Mouse (Mus musculus) heart, postnatal 14 days (tissue): ENCODE data around the gene Atxn7l1. TPM values are rescaled to one million over a fixed set of nuclear protein-coding genes. Genes with fewer than 3 reads are reported as not detected.

Experiments used
- DNase-seq, 2 experiments: peaks; one replicate each; pipeline ENCODE4 v3.0.0; 2021 to 2022
- intact Hi-C: fragments of 180-260 bp; cut with DNase I; formaldehyde crosslinking; loops from one replicate; pipeline ENCODE4 v1.15.1; 2025
- total RNA-seq, 2 experiments: library from RNA; stranded (reverse); gene quantifications; 2 replicates each; pipeline ENCODE4 v1.2.3; 2021

The Atxn7l1 gene
- total RNA-seq, 2 experiments from 2014 or later = 17.1 to 18.6 TPM

DNA sequence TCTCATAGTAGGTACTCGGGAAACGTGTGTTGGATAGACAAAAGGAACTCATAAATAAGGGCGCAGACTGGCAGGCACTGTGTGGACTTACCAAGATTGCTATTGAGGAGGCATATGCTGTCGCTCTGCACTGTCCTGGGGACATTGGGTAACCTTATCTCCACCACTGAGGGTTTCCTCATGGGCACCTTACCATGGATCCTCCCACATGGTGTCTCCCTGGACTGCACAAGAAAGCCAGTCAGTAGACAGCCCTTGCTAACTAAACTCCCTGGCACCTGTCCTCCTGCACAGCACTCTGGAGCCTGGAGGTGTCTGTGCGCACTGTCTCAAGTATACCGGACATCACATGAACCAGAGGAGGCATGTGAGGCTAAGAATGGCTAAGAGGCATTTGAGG is 108.9 kb downstream of the Atxn7l1 start:
- DNase-seq = no peak
- intact Hi-C loops = no loop called here

GRCm38 (mm10) chr12:33258995-33259529 is 111.6 kb downstream of the Atxn7l1 start:
- no peak for DNase-seq
- intact Hi-C loops = no loop called here

DNA sequence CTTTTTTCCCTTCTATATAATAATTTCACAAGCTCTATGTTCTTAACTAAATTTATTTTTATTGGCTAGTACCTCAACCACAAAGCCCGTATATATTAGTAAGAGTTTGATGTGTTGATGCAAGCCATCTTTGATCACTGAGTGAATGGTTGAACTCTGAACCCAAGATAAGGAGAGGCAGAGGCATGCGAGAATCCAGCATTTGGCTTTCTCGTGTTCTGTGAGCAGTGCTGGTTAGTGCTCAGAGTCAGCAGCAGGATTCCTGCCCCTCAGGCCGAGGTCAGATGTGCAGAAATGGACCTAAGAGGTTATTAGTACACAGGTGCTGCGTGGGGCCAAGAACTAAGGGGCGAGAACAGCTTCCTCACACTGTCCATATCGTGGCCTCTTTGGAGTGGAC is 113.1 kb downstream of the Atxn7l1 start:
- intact Hi-C loops = no loop called here
- no peak for DNase-seq

- no peak for DNase-seq
- intact Hi-C loops = loop anchor here (5.0 kb wide), 1 partner anchor 354 kb away; no protein-coding TSS in a partner anchor
Measured at GRCm38 (mm10) chr12:33265877-33266276, 118.4 kb downstream of the Atxn7l1 start.

DNA sequence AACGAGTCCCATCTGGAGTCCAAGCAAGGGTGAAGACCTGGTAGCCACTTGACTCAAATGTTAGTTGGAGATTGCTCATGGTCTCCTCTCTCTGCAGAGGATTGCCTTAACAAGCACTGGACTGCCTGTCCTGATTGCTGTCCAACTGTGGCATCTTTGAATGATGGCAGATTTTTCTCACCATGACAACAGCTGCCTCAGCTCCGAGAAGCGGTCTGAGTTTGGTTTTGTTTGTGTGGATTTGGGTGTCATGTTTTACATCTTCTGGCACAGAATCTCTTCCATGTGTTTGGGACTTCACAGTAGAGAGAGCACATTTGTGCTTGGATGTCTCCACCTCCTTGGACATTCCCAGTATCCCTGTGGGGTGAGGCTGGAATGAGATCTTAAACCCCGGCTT is 120.5 kb downstream of the Atxn7l1 start:
- DNase-seq = no peak
- intact Hi-C loops = loop anchor here (5.0 kb wide), 1 partner anchor 356 kb away; no protein-coding TSS in a partner anchor

DNA sequence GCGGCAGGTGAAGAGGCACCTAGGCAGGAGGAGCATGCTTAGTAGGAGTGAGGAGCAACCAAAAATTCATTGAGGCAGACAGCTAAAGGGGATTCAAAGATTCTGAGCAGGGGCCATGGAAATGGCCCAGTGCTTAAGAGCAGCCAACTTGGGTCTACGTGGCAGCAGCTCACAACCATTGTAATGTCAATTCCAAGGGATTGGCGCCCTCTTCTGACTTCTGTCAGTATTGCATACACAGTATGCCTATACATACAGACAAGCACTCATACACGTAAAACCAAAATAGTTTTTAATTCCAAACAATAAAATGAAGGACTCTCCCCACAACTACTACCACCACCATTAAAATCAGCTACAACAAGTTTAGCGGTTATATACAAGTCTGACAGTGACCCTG is 122.2 kb downstream of the Atxn7l1 start:
- intact Hi-C loops = loop anchor here (5.0 kb wide), 2 partner anchors 242 to 357 kb away; no protein-coding TSS in a partner anchor
- DNase-seq = peak; percentile 19 to 46

- no peak for DNase-seq
- intact Hi-C loops = loop anchor here (5.0 kb wide), 1 partner anchor 245 kb away; no protein-coding TSS in a partner anchor
Measured at GRCm38 (mm10) chr12:33271865-33272264, 124.4 kb downstream of the Atxn7l1 start.

DNA sequence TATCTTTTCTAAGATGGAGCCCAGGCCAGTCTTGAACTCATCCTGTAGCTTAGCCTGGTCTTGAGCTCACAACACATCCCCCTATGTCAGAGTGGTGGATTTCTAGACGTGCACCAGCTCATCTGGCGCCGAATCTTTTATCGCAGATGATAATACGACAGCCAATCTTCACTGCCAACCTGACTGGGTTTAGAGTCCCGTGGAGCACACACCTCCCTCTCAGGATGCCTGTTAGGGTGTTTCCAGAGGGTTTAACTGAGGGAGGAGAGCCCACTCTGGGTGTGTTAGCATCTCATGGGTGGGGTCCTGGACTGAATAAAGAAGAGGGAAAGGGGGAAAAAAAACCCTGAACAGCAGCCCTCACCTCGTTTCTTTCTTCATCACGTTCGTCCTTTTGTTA is 124.9 kb downstream of the Atxn7l1 start:
- intact Hi-C loops = loop anchor here (5.0 kb wide), 1 partner anchor 245 kb away; no protein-coding TSS in a partner anchor
- DNase-seq = no peak

GRCm38 (mm10) chr12:33273147-33273546 is 125.7 kb downstream of the Atxn7l1 start:
- intact Hi-C loops = loop anchor here (5.0 kb wide), 1 partner anchor 246 kb away; no protein-coding TSS in a partner anchor
- no peak for DNase-seq

DNA sequence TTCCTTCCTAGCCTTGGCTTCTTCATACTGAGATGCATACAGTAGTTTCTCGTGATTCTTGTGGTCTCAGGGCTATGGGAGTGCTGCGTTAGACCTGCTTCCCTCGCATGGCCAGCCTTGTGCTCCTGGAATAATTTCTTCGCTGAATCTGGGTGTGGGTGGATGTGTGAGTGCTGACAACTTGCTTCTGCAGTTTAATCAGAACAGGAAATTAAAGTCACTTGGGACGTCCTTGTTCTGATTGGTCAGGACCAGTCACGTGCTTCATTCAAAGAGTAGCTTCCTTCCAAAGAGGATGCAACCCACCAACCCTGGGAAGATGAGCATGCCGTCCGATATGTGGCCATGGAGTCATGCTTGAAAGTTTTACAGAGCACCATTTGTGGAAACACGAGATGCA is 126.2 kb downstream of the Atxn7l1 start:
- no peak for DNase-seq
- intact Hi-C loops = loop anchor here (5.0 kb wide), 1 partner anchor 246 kb away; no protein-coding TSS in a partner anchor

DNA sequence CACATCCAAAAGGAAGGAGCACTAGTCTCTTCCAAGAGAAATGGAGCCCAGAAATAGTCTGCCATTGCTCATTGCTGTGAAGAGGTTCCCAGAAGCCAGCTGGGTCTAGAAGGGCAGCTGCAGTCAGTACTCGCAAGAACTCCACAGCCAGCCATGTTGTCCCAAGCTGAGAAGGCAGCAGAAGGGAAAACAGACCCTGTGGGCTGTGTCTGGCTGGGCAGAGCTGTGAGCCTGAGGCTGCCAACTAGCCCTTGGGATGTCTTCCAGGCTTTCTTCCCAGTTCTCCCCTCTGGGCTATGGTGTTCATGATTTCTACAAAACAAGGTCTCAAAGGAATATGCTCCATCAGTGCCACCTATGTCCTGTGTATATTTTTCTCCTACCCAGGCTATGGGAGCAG is 128.5 kb downstream of the Atxn7l1 start:
- DNase-seq = no peak
- intact Hi-C loops = no loop called here

DNA sequence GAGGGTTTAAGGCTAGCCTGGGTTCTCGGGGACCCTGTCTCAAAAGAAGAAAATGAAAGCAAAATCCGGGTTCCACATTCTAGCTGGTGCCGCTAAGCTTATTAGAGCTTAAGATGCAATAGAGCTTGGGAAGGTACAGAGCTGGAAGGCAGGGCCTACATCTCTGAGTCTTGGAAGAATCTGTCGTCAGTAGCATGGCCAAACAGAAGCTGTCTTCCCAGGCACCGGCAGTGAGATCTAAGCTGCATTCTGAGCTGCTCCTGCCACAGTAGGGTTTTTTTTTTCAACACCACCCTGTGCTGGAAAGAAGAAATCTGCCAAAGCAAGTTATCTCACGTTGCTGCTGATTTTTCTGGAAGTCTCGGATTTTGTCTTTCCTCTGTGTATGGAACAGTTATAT is 129.9 kb downstream of the Atxn7l1 start:
- DNase-seq = no peak
- intact Hi-C loops = no loop called here

DNA sequence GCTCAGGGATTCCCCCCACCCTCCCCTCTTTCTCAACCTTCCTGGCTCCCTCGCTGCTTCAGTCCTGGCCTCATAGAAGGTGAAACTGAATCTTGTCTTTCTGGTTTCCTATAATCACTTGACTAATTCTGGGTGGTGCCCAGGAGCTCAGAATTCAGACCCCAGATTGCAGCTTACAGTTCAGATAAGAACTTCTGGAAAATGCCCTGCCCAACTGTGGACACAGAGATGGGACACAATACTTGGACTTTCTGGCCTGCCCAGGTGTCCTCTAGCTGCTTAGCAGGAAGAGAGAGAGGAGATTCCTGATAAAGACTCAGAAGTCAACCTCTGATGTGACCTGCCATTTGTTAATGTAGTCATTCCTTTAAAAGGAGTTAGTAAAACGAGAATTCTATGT is 131.7 kb downstream of the Atxn7l1 start:
- intact Hi-C loops = no loop called here
- no peak for DNase-seq

GRCm38 (mm10) chr12:33280805-33281204 is 133.3 kb downstream of the Atxn7l1 start:
- peak; percentile 71 to 83 for DNase-seq
- intact Hi-C loops = loop anchor here (1.0 kb wide), 1 partner anchor 53 kb away; no protein-coding TSS in a partner anchor

- intact Hi-C loops = no loop called here
- no peak for DNase-seq
Measured at GRCm38 (mm10) chr12:33284344-33284936, 136.9 kb downstream of the Atxn7l1 start.

DNA sequence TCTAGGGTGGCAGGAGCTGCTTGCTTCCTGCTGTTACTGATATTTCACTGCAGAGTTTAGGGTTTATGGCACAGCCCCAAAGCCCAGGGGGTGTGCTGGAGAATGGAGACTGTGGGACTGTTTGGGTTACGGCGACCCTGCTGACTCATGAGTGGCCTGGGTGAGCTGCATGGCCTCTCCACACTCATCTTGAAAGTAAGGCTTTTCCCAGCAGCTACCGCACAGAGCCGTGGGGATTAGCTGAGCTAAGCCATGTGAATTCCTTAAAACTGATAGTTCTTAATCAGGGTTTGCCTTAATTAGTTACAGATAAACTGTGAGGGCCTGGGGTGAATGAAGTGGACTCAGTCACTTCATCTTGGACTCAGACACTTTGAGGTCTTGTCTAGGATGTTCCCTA is 137.9 kb downstream of the Atxn7l1 start:
- intact Hi-C loops = no loop called here
- DNase-seq = no peak

DNA sequence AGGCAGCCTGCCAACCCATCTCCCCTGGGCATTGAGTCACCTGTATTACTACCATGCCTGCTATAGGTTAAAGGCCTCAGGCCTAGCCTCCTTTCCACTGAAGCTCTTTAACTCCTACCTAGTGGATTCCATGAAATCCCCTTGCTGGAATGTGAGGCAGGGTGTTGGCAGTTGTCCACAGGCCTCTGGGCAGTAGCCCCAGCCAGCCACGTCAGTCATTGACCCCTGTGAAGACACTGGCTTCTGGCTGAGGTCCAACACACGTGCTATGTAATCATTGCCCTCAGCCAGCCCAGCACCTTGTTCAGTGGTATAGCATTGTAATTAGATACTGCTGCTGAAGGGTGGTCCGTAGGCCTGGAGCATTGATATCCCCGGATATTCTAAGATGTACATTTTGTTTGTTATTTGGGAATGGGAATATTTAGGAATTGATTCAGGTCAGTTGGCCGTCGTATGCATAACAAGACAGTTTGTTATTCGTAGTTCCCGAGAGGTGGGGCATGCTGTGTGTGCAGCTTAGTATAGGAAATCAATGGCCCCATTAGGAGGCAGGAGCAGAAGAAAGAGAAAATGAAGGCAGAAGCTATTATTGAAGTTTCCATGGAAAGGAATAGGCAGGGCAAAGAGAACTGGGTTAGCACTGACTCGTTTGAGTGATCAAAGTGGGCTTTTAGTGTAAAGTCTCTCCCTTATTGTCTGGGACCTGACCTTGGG is 138.6 kb downstream of the Atxn7l1 start:
- DNase-seq = peak; percentile 62 to 78
- intact Hi-C loops = loop anchor here (2.0 kb wide), 1 partner anchor 15 kb away; no protein-coding TSS in a partner anchor

DNA sequence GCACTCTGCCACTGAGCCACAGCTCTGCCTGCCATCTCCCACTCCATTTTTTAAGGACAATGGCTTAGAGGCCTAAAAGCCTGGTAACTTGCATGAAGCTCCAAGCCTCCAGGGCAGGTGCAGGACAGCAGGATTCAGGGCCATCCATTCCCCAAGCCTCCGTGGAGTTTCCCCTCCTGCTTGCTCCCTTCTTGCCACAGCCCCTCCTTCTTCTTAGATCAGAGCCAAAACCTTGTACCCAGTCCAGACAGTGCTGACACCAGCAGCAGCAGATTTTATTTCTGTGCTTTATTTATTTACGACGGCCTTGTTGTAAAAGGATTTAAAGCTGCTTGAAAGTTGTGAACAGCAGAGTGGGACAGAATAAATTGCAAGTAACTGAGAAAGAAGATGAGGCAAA is 140.2 kb downstream of the Atxn7l1 start:
- intact Hi-C loops = loop anchor here (2.0 kb wide), 1 partner anchor 13 kb away; no protein-coding TSS in a partner anchor
- no peak for DNase-seq

DNA sequence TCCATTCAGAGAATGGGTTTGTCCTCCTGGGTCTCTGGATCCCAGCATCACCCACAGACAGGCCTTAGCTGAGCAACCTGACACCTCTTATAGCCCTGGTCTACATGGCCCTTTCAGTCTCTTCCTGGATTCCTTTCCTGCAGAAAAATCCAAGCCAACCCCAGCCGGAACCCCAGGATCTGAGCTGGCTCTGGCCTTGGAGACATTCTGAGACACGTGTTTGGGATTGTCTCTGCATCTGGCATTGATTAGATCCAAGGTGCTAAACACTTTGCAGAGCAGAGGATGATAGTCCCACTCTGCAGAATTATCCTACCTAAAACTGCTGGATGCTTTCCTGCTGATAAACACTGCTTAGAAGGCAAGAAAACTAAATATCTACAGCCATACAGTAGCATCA is 141.3 kb downstream of the Atxn7l1 start:
- intact Hi-C loops = no loop called here
- no peak for DNase-seq

DNA sequence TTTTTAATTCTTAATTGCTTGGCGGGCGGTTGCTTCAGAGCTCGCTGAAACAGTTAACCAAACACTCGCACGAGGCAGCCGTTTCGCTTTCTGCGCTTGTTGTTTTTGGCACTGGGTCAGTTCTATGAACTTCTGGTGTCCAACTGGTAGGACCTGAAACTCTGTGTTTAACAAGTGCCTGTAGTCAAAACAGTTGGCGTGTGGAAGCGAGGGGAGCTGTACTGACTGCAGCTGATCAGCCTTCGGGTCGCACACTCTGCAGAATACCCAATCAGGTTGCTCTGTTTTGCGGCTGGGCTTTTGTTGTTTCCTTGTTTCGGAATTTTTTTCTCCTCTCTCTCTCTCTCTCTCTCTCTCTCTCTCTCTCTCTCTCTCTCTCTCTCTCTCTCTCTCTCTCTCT is 154.6 kb downstream of the Atxn7l1 start:
- intact Hi-C loops = no loop called here
- DNase-seq = peak; percentile 61 to 70
